Mouse (Mus musculus) liver, embryonic 11.5 days (tissue): ENCODE data around the gene Zfp202. TPM values are rescaled to one million over a fixed set of nuclear protein-coding genes. Genes with fewer than 3 reads are reported as not detected.
"Not testable (repeated sequence)": the region's sequence is repeated elsewhere in the genome, so short reads cannot be mapped to it uniquely, and the experiment has no call there.

Source experiments
- ATAC-seq: fragments of 200-750 bp; cut with Nextera tagmentation; replicated peaks from 2 replicates; pipeline ENCODE4 v1.8.0; 2017; ENCODE audit warnings: moderate number of reproducible peaks, mild to moderate bottlenecking, moderate TSS enrichment, moderate library complexity; ENCODE audit not compliant: low FRiP score
- DNase-seq: peaks from one replicate; pipeline ENCODE4 v3.0.0-alpha.2; 2017; ENCODE audit warnings: low spot score
- H3K27ac ChIP-seq: fragments of 300-500 bp; sonication (generic); 2 replicates; pipeline ENCODE4 v1.5.1; 2014; ENCODE audit warnings: mild to moderate bottlenecking, low read depth, low read length, control low read depth
- H3K27me3 ChIP-seq: fragments of 300-500 bp; sonication (generic); replicated peaks from 2 replicates; pipeline ENCODE4 v1.6.1; 2014; ENCODE audit warnings: low read length, mixed read lengths; ENCODE audit not compliant: control insufficient read depth, insufficient read depth
- H3K36me3 ChIP-seq: fragments of 300-500 bp; sonication (generic); 2 replicates; pipeline ENCODE4 v1.6.1; 2014; ENCODE audit warnings: mild to moderate bottlenecking, low read length, moderate library complexity, mixed read lengths; ENCODE audit not compliant: control insufficient read depth, insufficient read depth
- H3K4me1 ChIP-seq: fragments of 300-500 bp; sonication (generic); replicated peaks from 2 replicates; pipeline ENCODE4 v1.6.1; 2014; ENCODE audit warnings: low read length, mixed read lengths; ENCODE audit not compliant: control insufficient read depth, insufficient read depth
- H3K4me2 ChIP-seq: fragments of 300-500 bp; sonication (generic); 2 replicates; pipeline ENCODE4 v1.6.1; 2014; ENCODE audit warnings: mild to moderate bottlenecking, control low read depth, moderate library complexity
- H3K4me3 ChIP-seq: fragments of 300-500 bp; sonication (generic); 2 replicates; pipeline ENCODE4 v1.5.1; 2014; ENCODE audit warnings: low read depth, low read length, control low read depth
- H3K9ac ChIP-seq: fragments of 300-500 bp; sonication (generic); 2 replicates; pipeline ENCODE4 v1.6.1; 2014; ENCODE audit warnings: low read depth, low read length, control low read depth
- H3K9me3 ChIP-seq: fragments of 300-500 bp; sonication (generic); 2 replicates; pipeline ENCODE4 v1.6.1; 2016; ENCODE audit warnings: low read length, inconsistent platforms, mixed read lengths; ENCODE audit not compliant: control insufficient read depth
- WGBS: fragments of 180-500 bp; shearing (Covaris S2); extraction: QIAGEN DNeasy Blood & Tissue Kit; methylation state at CpG from one replicate; pipeline ENCODE4 v1.1.7; 2014; 5-methylcytosine and 5-hydroxymethylcytosine counted together
- polyA plus RNA-seq: library from polyadenylated mRNA; unstranded; fragments of >200 nt; fragmentation: Nextera tagmentation; extraction: Ambion mirVana; gene quantifications from 2 replicates; pipeline ENCODE4 v1.2.1, GENCODE M21; 2014

Zfp202 gene
- polyA plus RNA-seq = 3.4 and 4.4 TPM in 2 replicates

DNA sequence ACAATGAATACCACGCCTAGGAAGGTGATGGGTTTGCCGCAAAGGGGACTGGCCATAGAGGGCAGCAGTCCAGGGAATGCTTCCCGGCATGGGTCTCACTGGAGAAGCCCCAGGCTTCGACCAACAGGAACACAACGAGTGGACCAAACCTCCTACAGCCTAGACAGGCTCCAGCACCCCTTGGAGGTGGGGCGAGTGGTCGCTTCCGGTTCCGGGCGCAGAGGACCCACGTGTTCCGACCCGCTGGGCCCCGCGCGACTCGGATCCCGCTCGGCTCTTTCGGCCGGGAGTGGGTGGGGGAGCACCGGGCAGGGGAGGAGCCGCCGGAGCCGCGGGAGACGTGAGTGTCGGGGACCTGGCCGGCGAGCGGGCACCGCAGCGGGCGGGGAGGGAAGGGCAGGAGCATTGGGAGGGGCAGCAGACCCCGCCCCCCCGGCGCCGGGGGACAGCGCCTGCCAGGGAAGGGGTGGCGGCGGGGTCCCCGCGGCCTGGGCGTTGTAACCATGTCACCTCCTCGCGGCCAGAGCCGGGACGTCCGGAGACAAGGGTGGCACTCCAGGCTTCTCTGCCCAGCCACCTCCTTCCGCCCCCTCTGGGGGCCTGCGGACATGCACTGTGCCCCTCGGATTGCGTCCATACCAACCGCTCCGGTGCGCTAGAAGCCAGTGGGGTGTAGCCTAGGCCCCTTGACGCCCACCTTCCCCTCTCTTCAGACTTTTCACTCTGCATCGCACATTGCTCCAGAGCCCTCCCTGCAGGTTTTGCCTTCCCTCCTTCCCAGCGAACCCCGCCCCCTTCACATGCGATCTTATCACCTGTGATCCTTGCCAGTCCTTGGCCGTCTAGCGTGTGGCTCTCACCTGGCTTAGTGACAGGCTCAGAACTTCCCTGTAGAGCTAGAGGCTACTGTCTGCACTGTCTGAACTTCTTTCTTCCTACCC is at the start of gene Zfp202:
Gene Zfp202, plus strand, starts transcription at position 219 of the 941 bp plus-strand sequence.
- Histone ChIP-seq H3K27me3 (no peaks in the 10 kb centered on the region), H3K4me3 (peak within 1 kb of the TSS; percentile 73), H3K4me2 (peak within 1 kb of the TSS; percentile 90), H3K9ac (peak within 1 kb of the TSS; percentile 68), H3K4me1 (peaks cover 7% of the 10 kb centered on the region), H3K27ac (no peak within 1 kb of the TSS), H3K36me3 (no peaks in the 10 kb centered on the region; the same call in 1 of the 2 replicates), H3K9me3 (no peaks in the 10 kb centered on the region)
- 0% methylated on average over 61 of the region's 63 CpGs for WGBS
- peak; percentile 85 for DNase-seq
- ATAC-seq = peak; percentile 90

GRCm38 (mm10) chr9:40155118-40155644 is 36.9 kb upstream of the Zfp202 start:
- no peak overlapping the region for H3K4me2 ChIP-seq
- no peaks in the 10 kb centered on the region for H3K36me3 ChIP-seq
- H3K9ac ChIP-seq = no peak overlapping the region
- ATAC-seq = no peak
- WGBS = 79% methylated on average over 4 of the region's 4 CpGs
- H3K9me3 ChIP-seq = no peaks in the 10 kb centered on the region
- no peaks in the 10 kb centered on the region for H3K27me3 ChIP-seq
- no peak overlapping the region for H3K27ac ChIP-seq
- no peak overlapping the region for H3K4me3 ChIP-seq
- DNase-seq = no peak
- no peaks in the 10 kb centered on the region for H3K4me1 ChIP-seq

- Histone ChIP-seq H3K4me2 (no peak overlapping the region), H3K36me3 (no peaks in the 10 kb centered on the region)
- ATAC-seq = no peak
These were observed 25.7 kb upstream of the Zfp202 start for GRCm38 (mm10) chr9:40166446-40166845.

GRCm38 (mm10) chr9:40177017-40177416 is 15.1 kb upstream of the Zfp202 start:
- 80% methylated on average over 6 of the region's 6 CpGs for WGBS
- Histone ChIP-seq H3K4me3 (no peak overlapping the region), H3K27me3 (no peaks in the 10 kb centered on the region), H3K4me2 (no peak overlapping the region), H3K4me1 (no peaks in the 10 kb centered on the region), H3K36me3 (no peaks in the 10 kb centered on the region), H3K9ac (no peak overlapping the region), H3K27ac (no peak overlapping the region), H3K9me3 (no peaks in the 10 kb centered on the region)
- ATAC-seq (no peak), DNase-seq (no peak)

More at GRCm38 (mm10) chr9:40166446-40166845, 25.7 kb upstream of the Zfp202 start:
- no peak overlapping the region for H3K27ac ChIP-seq
- no peaks in the 10 kb centered on the region for H3K9me3 ChIP-seq
- DNase-seq = no peak
- no peak overlapping the region for H3K4me3 ChIP-seq
- H3K4me1 ChIP-seq = no peaks in the 10 kb centered on the region
- no peaks in the 10 kb centered on the region for H3K27me3 ChIP-seq
- H3K9ac ChIP-seq = no peak overlapping the region
- WGBS = 82% methylated on average over 1 of the region's 1 CpGs

- no peaks in the 10 kb centered on the region for H3K4me1 ChIP-seq
- ATAC-seq (no peak), DNase-seq (no peak)
- no peak within 1 kb of the TSS for H3K27ac ChIP-seq
- H3K36me3 ChIP-seq = no peaks in the 10 kb centered on the region
- no peak within 1 kb of the TSS for H3K9ac ChIP-seq
- WGBS = 84% methylated on average over 5 of the region's 5 CpGs
- no peaks in the 10 kb centered on the region for H3K9me3 ChIP-seq
- no peak within 1 kb of the TSS for H3K4me2 ChIP-seq
- H3K27me3 ChIP-seq = no peaks in the 10 kb centered on the region
- no peak within 1 kb of the TSS for H3K4me3 ChIP-seq
These were observed 11.5 kb upstream of the Zfp202 start, which contains the start of gene Olfr986 for GRCm38 (mm10) chr9:40180620-40181019. Gene Olfr986, plus strand, starts transcription at chr9:40180920.

- not testable (repeated sequence) for DNase-seq, H3K27ac ChIP-seq, ATAC-seq, H3K27me3 ChIP-seq, H3K4me2 ChIP-seq, H3K4me3 ChIP-seq, H3K9ac ChIP-seq, H3K36me3 ChIP-seq, H3K4me1 ChIP-seq, H3K9me3 ChIP-seq
- 66% methylated on average over 2 of the region's 2 CpGs for WGBS
These were observed 7.0 kb upstream of the Zfp202 start for GRCm38 (mm10) chr9:40185166-40185565.

DNA sequence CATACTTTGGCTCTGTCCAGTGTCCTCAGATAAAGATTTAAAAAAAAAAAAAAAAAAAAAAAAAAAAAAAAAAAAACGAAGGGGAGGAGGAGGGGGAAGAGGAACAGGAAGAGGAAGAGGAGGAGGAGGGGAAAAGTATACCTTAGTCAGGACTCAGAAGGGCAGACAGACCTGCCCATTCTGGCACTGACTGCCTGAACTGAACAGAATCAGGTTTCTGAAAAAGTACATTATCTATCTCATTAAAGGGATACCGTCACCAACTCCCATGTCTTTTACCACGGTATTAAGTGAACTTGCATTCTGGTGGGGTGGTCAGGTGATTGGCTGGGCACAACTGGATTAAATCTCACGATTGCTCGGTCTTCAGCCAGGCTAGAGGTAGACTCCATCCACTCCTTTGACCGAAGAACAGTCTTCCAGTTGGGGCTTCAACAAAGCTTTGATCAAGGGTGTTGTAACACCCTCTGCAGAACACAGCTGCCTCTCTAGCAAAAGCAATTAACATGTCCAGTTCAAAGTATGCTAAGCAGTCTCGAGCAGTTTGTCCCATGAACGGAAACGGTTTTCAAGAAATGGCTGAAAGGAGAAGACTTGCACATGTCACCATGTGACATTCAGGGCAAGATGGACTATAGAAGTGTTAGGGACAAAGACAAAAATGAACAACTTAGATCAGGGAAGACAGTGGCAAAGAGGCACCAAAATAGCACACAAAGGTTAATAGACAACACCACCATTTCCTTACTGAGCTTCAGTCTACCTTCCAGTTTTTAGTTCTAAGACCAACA is 835 bp upstream of the Zfp202 start:
- H3K36me3 ChIP-seq = no peaks in the 10 kb centered on the region
- H3K4me3 ChIP-seq = peak overlapping the region; percentile 73
- H3K27ac ChIP-seq = no peak overlapping the region
- no peaks in the 10 kb centered on the region for H3K9me3 ChIP-seq
- no peak overlapping the region for H3K9ac ChIP-seq
- peak overlapping the region; percentile 90 for H3K4me2 ChIP-seq
- DNase-seq (no peak), ATAC-seq (no peak)
- H3K4me1 ChIP-seq = peaks cover 7% of the 10 kb centered on the region
- no peaks in the 10 kb centered on the region for H3K27me3 ChIP-seq
- 88% methylated on average over 8 of the region's 9 CpGs for WGBS

DNA sequence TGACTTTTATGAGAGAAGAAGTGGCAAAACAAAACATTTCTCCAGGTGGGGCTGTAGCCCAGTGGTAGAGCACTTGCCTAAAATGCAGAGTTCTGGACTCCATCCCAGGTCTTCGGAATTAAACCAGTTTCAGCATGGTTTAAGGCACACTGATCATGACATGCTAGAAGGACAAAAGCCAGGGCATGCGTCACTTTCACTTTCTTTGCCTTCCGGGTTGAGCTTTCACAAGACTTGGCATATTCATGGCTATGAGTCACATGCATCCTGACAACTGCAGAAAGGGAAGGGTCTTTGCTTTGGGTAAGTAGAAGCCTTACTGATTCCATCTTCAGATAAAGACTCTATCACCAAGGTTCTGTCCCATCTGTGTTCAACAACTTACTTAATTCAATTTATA is 3.9 kb downstream of the Zfp202 start:
- WGBS = 89% methylated on average over 3 of the region's 3 CpGs
- Histone ChIP-seq H3K9me3 (no peaks in the 10 kb centered on the region), H3K4me2 (no peak overlapping the region), H3K27ac (no peak overlapping the region), H3K27me3 (no peaks in the 10 kb centered on the region), H3K36me3 (no peaks in the 10 kb centered on the region; the same call in 1 of the 2 replicates), H3K9ac (no peak overlapping the region), H3K4me1 (peaks cover 7% of the 10 kb centered on the region), H3K4me3 (no peak overlapping the region)
- no peak for ATAC-seq
- DNase-seq = no peak
